Mouse (Mus musculus): ENCODE measurements around the gene Kdf1.

- TF ChIP-seq TAL1 (IDR thresholded peaks at IDR 0.05; ENCODE audit: low read length) = no peak
- no peak for TF ChIP-seq KAT2A (conservative IDR thresholded peaks at IDR 0.05; ENCODE audit: low read depth, low read length)
- no peak for TF ChIP-seq CTCF (IDR thresholded peaks at IDR 0.05 in 2 of 3, conservative IDR thresholded peaks at IDR 0.05 in 1 of 3; ENCODE audit: control insufficient read depth in 1 of 3, insufficient read depth in 1 of 3, low read depth in 2 of 3, low read length in 3 of 3, poor library complexity in 1 of 3, severe bottlenecking in 1 of 3)
- no peak for TF ChIP-seq ZC3H11A (IDR thresholded peaks at IDR 0.05; ENCODE audit: low read depth, low read length)
Observed at GRCm38 (mm10) chr4:133527788-133528187, 9.0 kb downstream of the Kdf1 start.

All from MEL (cell line).